Mouse (Mus musculus) left cerebral cortex, postnatal 25 days (tissue): ENCODE measurements around the gene Gm7073. TPM values are rescaled to one million over a fixed set of nuclear protein-coding genes. Genes with fewer than 3 reads are reported as not detected.

Experiments used
- DNase-seq, 2 experiments: peaks; one replicate each; pipeline ENCODE4 v3.0.0; 2022; ENCODE audit warnings: low spot score in 2 of 2, mixed read lengths in 1 of 2
- intact Hi-C: fragments of 180-260 bp; cut with DNase I; formaldehyde crosslinking; loops from one replicate; pipeline ENCODE4 v1.15.1; 2025
- microRNA-seq, 2 experiments: library from miRNA; unstranded; fragments of <30 nt; microRNA quantifications; one replicate each; pipeline ENCODE4 v1.2.0; 2022
- total RNA-seq, 2 experiments: library from RNA; stranded (reverse); gene quantifications; 2 replicates each; pipeline ENCODE4 v1.2.3; 2021

Gm7073 gene
- total RNA-seq, 2 experiments from 2014 or later, result not detected

GRCm38 (mm10) chrX:60394292-60394691, 144.8 kb downstream of the Gm7073 start:
- intact Hi-C loops, result no loop called here
- no peak for DNase-seq

GRCm38 (mm10) chrX:60386852-60387251, 152.2 kb downstream of the Gm7073 start:
- DNase-seq, result no peak
- intact Hi-C loops, result no loop called here

Small RNAs within 50 kb of the gene (microRNA-seq; reads per million reads assigned to microRNA genes)
- gene Mir505, result 165 to 206 reads per million in 2 experiments

Other genes with a start within 250 kb of the Gm7073 start
- 1 to 10 TPM; 7.7 to 8.8 TPM for gene Atp11c, start 53.4 kb upstream of the Gm7073 start, total RNA-seq